Mouse (Mus musculus) kidney, adult 2 months (tissue): ENCODE results near the gene Cyp2d22.

Source experiments
- CTCF ChIP-seq: fragments of 200-500 bp; conservative IDR thresholded peaks from 2 replicates; pipeline ENCODE4 v1.5.1; 2011; ENCODE audit warnings: low read depth, mild to moderate bottlenecking, control low read depth, low read length, moderate library complexity, mixed read lengths; ENCODE audit not compliant: insufficient read depth, insufficient read length
- POLR2A ChIP-seq: fragments of 200-500 bp; IDR thresholded peaks from one replicate; pipeline ENCODE4 v1.6.1; 2011; ENCODE audit warnings: low read depth, low read length, control low read depth

DNA sequence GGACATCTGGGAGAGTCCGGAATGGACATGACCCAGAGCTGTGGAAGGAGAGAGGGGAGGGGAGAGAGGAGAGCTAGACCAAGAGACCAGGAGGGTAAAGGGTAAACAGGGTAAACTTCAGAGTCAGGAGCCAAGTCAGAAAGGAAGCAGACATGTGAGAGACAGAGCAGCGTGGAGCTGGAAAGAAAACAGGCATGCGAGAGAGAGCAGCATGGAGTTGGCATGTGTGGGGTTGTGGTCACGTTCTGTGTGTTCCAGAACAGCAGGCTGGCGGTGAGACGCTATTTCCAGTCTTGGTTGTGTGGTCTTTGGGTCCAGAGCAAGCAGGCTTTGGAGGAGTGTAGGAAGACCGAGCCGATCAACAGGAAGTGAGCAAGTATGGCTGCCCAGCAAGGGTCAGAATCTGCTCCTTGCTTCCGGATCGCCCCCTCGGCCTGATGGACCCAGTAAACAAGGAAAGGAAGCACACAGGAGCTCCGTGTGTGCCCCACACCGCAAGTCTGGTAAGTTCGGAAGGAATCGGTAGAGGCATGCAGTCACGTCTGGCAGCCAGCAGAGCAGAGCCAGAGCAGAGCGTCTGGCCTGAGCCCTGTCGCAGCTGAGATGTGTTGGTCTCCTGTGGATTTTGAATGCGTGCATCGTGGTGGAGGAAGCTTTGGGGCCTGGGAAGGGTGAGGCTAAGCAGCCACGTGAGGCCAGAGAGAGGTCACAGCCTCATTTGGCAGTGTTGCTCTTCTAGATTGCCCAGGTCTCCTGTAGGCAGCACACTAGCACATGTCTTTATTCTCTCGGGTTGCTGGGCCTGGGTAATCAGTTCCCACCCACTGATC is 21.4 kb downstream of the Cyp2d22 start:
- 0 out of 2 replicates have a peak, but pooled peaks have one; percentile 6 for TF ChIP-seq CTCF
- peak; percentile 36 for TF ChIP-seq POLR2A
